Mouse (Mus musculus): ENCODE data around the gene Ercc5.

DNA sequence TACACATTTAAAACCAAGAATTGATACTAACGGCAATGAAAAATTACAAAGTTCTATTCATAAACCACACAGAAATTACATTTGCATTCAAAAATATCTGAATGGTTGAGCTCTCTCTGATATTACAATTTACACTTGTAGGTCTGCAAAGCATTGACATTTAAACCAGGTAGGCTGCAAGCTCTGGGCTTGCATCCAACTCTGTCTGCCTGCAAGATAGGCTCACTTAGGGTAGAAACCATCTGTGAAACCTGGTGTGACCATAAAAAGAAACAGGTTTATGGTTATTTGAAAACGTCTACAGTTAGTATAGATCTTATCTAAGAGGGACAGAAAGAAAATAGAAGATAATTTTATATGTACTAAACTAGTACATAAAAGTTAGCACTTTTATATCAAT lies 69.6 kb downstream of the Ercc5 start:
- no peak for TF ChIP-seq CTCF (conservative IDR thresholded peaks at IDR 0.05; ENCODE audit: insufficient read depth, insufficient read length, low read depth, low read length)
- no peak for TF ChIP-seq POLR2A (IDR thresholded peaks at IDR 0.05; ENCODE audit: low read depth, low read length)
